Mouse (Mus musculus) midbrain, embryonic 11.5 days (tissue): ENCODE measurements at regions not wholly inside any gene's neighbourhood (a gene's known extent, or its start where the extent isn't known, plus 50 kb on each side); places are given as distances from the start of the nearest gene placed in this dataset.

ENCODE experiments used
- ATAC-seq: fragments of 200-750 bp; cut with Nextera tagmentation; 2 replicates; pipeline ENCODE4 v1.8.0; 2017; ENCODE audit warnings: moderate TSS enrichment, moderate library complexity; ENCODE audit not compliant: low FRiP score
- DNase-seq: peaks from one replicate; pipeline ENCODE4 v3.0.0; 2015; ENCODE audit warnings: low spot score; ENCODE audit errors: missing footprints
- H3K27ac ChIP-seq: fragments of 300-500 bp; sonication (generic); 2 replicates; pipeline ENCODE4 v1.5.1; 2014; ENCODE audit warnings: low read depth, low read length
- H3K27me3 ChIP-seq: fragments of 300-500 bp; sonication (generic); 2 replicates; pipeline ENCODE4 v1.6.1; 2014; ENCODE audit warnings: mild to moderate bottlenecking, low read length, moderate library complexity, mixed read lengths; ENCODE audit not compliant: control insufficient read depth, insufficient read depth
- H3K36me3 ChIP-seq: fragments of 300-500 bp; sonication (generic); 2 replicates; pipeline ENCODE4 v1.6.1; 2014; ENCODE audit warnings: mild to moderate bottlenecking, low read length, moderate library complexity, mixed read lengths; ENCODE audit not compliant: control insufficient read depth, insufficient read depth
- H3K4me1 ChIP-seq: fragments of 300-500 bp; sonication (generic); 2 replicates; pipeline ENCODE4 v1.6.1; 2014; ENCODE audit warnings: low read length; ENCODE audit not compliant: control insufficient read depth, insufficient read depth
- H3K4me2 ChIP-seq: fragments of 300-500 bp; sonication (generic); 2 replicates; pipeline ENCODE4 v1.6.1; 2014; ENCODE audit warnings: mild to moderate bottlenecking, moderate library complexity
- H3K4me3 ChIP-seq: fragments of 300-500 bp; sonication (generic); 2 replicates; pipeline ENCODE4 v1.5.1; 2014; ENCODE audit warnings: low read depth, low read length
- H3K9ac ChIP-seq: fragments of 300-500 bp; sonication (generic); 2 replicates; pipeline ENCODE4 v1.6.1; 2014; ENCODE audit warnings: low read length
- H3K9me3 ChIP-seq: fragments of 300-500 bp; sonication (generic); 2 replicates; pipeline ENCODE4 v1.6.1; 2016; ENCODE audit warnings: low read length; ENCODE audit not compliant: control insufficient read depth
- WGBS: fragments of 180-500 bp; shearing (Covaris S2); extraction: QIAGEN DNeasy Blood & Tissue Kit; methylation state at CpG from one replicate; pipeline ENCODE4 v1.1.7; 2014; 5-methylcytosine and 5-hydroxymethylcytosine counted together

GRCm38 (mm10) chr7:67462591-67462990 lies 89.9 kb upstream of the Mef2a start:
- no peaks in the 10 kb centered on the region for H3K36me3 ChIP-seq
- H3K4me3 ChIP-seq, result no peak overlapping the region
- 40% methylated on average over 9 of the region's 9 CpGs for WGBS
- no peak overlapping the region for H3K9ac ChIP-seq
- no peaks in the 10 kb centered on the region for H3K27me3 ChIP-seq
- H3K27ac ChIP-seq, result no peak overlapping the region
- no peak overlapping the region for H3K4me2 ChIP-seq
- ATAC-seq, result no peak
- DNase-seq, result no peak
- peaks cover 13% of the 10 kb centered on the region for H3K4me1 ChIP-seq
- H3K9me3 ChIP-seq, result no peaks in the 10 kb centered on the region

GRCm38 (mm10) chr7:67461333-67462255 lies 88.9 kb upstream of the Mef2a start:
- Histone ChIP-seq H3K36me3 (no peaks in the 10 kb centered on the region), H3K4me3 (no peak overlapping the region), H3K9ac (no peak overlapping the region), H3K4me2 (no peak overlapping the region), H3K27ac (no peak overlapping the region; the same call in 1 of the 2 replicates), H3K9me3 (no peaks in the 10 kb centered on the region), H3K4me1 (peaks cover 13% of the 10 kb centered on the region), H3K27me3 (no peaks in the 10 kb centered on the region)
- 88% methylated on average over 11 of the region's 11 CpGs for WGBS
- DNase-seq (no peak), ATAC-seq (no peak)

GRCm38 (mm10) chr7:67459810-67460209 lies 87.2 kb upstream of the Mef2a start:
- Histone ChIP-seq H3K27me3 (no peaks in the 10 kb centered on the region), H3K9me3 (no peaks in the 10 kb centered on the region), H3K4me2 (no peak overlapping the region), H3K27ac (no peak overlapping the region), H3K36me3 (no peaks in the 10 kb centered on the region), H3K4me3 (no peak overlapping the region), H3K4me1 (peaks cover 13% of the 10 kb centered on the region), H3K9ac (no peak overlapping the region)
- DNase-seq (no peak), ATAC-seq (no peak)
- 75% methylated on average over 10 of the region's 10 CpGs for WGBS

- no peak overlapping the region for H3K4me2 ChIP-seq
- no peaks in the 10 kb centered on the region for H3K27me3 ChIP-seq
Measured at GRCm38 (mm10) chr7:67459209-67459608, 86.6 kb upstream of the Mef2a start.

GRCm38 (mm10) chr7:67458640-67459039 lies 86.0 kb upstream of the Mef2a start:
- H3K36me3 ChIP-seq, result no peaks in the 10 kb centered on the region
- ATAC-seq, result no peak
- 85% methylated on average over 4 of the region's 4 CpGs for WGBS
- no peak overlapping the region for H3K4me3 ChIP-seq
- no peaks in the 10 kb centered on the region for H3K27me3 ChIP-seq
- no peak overlapping the region for H3K4me2 ChIP-seq
- no peak for DNase-seq
- no peak overlapping the region for H3K9ac ChIP-seq
- no peaks in the 10 kb centered on the region for H3K9me3 ChIP-seq
- H3K4me1 ChIP-seq, result peaks cover 11% of the 10 kb centered on the region
- no peak overlapping the region for H3K27ac ChIP-seq

More at GRCm38 (mm10) chr7:67459209-67459608, 86.6 kb upstream of the Mef2a start:
- Histone ChIP-seq H3K9me3 (no peaks in the 10 kb centered on the region), H3K4me3 (no peak overlapping the region), H3K27ac (no peak overlapping the region), H3K9ac (no peak overlapping the region), H3K4me1 (peaks cover 13% of the 10 kb centered on the region), H3K36me3 (no peaks in the 10 kb centered on the region)
- DNase-seq (no peak), ATAC-seq (no peak)
- 96% methylated on average over 9 of the region's 9 CpGs for WGBS

- DNase-seq (peak; percentile 59), ATAC-seq (no peak)
- Histone ChIP-seq H3K9me3 (no peaks in the 10 kb centered on the region), H3K27me3 (no peaks in the 10 kb centered on the region), H3K36me3 (no peaks in the 10 kb centered on the region), H3K4me1 (peaks cover 4% of the 10 kb centered on the region), H3K4me3 (no peak overlapping the region), H3K9ac (no peak overlapping the region), H3K4me2 (no peak overlapping the region), H3K27ac (no peak overlapping the region)
- WGBS, result 91% methylated on average over 1 of the region's 1 CpGs
Measured at GRCm38 (mm10) chr7:67457898-67458297, 85.2 kb upstream of the Mef2a start.

- Histone ChIP-seq H3K27me3 (no peaks in the 10 kb centered on the region), H3K9me3 (no peaks in the 10 kb centered on the region), H3K36me3 (no peaks in the 10 kb centered on the region), H3K4me2 (no peak overlapping the region), H3K4me3 (no peak overlapping the region), H3K4me1 (no peaks in the 10 kb centered on the region), H3K27ac (no peak overlapping the region), H3K9ac (no peak overlapping the region)
- no peak for ATAC-seq
- 94% methylated on average over 4 of the region's 4 CpGs for WGBS
- DNase-seq, result no peak
Measured at GRCm38 (mm10) chr7:67456015-67456414, 83.4 kb upstream of the Mef2a start.

GRCm38 (mm10) chr7:67454458-67454857 lies 81.8 kb upstream of the Mef2a start:
- DNase-seq (no peak), ATAC-seq (no peak)
- Histone ChIP-seq H3K9me3 (no peaks in the 10 kb centered on the region), H3K36me3 (no peaks in the 10 kb centered on the region), H3K27me3 (no peaks in the 10 kb centered on the region), H3K4me2 (no peak overlapping the region), H3K4me1 (no peaks in the 10 kb centered on the region), H3K9ac (no peak overlapping the region), H3K4me3 (no peak overlapping the region), H3K27ac (no peak overlapping the region)
- WGBS, result 74% methylated on average over 4 of the region's 4 CpGs

- ATAC-seq (no peak), DNase-seq (no peak)
- Histone ChIP-seq H3K4me1 (no peaks in the 10 kb centered on the region), H3K36me3 (no peaks in the 10 kb centered on the region), H3K9ac (no peak overlapping the region), H3K27me3 (no peaks in the 10 kb centered on the region), H3K27ac (no peak overlapping the region), H3K9me3 (no peaks in the 10 kb centered on the region), H3K4me2 (no peak overlapping the region), H3K4me3 (no peak overlapping the region)
- WGBS, result 84% methylated on average over 6 of the region's 6 CpGs
Measured at GRCm38 (mm10) chr7:67451157-67451793, 78.6 kb upstream of the Mef2a start.
